In the genomic region with DNA sequence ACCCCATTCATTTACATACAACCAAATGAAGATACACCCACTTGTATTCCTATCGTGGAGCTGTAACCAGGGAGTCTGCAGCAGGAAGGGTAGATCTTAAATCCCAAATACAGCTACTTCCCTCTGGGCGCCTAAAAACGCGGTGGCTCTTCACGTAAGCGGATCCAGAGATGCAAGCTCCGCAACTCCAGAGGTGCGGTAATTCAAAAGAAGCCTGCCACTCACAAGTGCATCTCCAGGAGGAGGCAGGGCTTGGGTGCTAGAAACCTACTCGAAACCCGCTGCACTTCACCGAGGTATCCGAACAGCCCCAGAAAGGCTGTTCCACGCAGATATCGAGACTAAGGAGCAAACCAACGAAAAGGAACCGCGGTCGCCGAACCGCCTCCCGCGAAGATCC, we compare ENCODE assay signal across 8 mouse cellular contexts. TPM values are rescaled to one million over a fixed set of nuclear protein-coding genes. Genes with fewer than 3 reads are reported as not detected.
A peak's percentile ranks its signal among the peaks of the same experiment; 100 is the strongest.
DNase-seq lines count a peak whose midpoint lies in the region; ATAC-seq and TF ChIP-seq lines count a peak whose summit lies in the region.

No protein-coding gene starts in this region.

- no peak for TF ChIP-seq POLR2A in liver, adult 2 months (IDR thresholded peaks at IDR 0.05; ENCODE audit: extremely low read depth, insufficient read depth, low read length)

- H3K4me1 ChIP-seq in liver, adult 2 months (ENCODE audit: control insufficient read depth, insufficient read depth, low read length), result peaks cover 5% of the 10 kb centered on the region
- H3K4me1 ChIP-seq in embryonic facial prominence, embryonic 12.5 days, result no peaks in the 10 kb centered on the region
- H3K4me1 ChIP-seq in intestine, postnatal 0 days (replicated peaks; ENCODE audit: control insufficient read depth, insufficient read depth, low read length), result no peaks in the 10 kb centered on the region
- H3K4me1 ChIP-seq in neural tube, embryonic 14.5 days (ENCODE audit: control insufficient read depth, insufficient read depth, low read length), result no peaks in the 10 kb centered on the region

- H3K4me2 ChIP-seq in embryonic facial prominence, embryonic 12.5 days (replicated peaks), result peak overlapping the region; percentile 68
- peak overlapping the region; percentile 77 for H3K4me2 ChIP-seq in intestine, postnatal 0 days (replicated peaks; ENCODE audit: low read depth)
- peak overlapping the region; percentile 54 for H3K4me2 ChIP-seq in neural tube, embryonic 14.5 days (ENCODE audit: low read depth, low read length)

- H3K9me3 ChIP-seq in embryonic facial prominence, embryonic 12.5 days, result no peaks in the 10 kb centered on the region
- no peaks in the 10 kb centered on the region for H3K9me3 ChIP-seq in intestine, postnatal 0 days (ENCODE audit: control insufficient read depth)
- H3K9me3 ChIP-seq in neural tube, embryonic 14.5 days (ENCODE audit: control insufficient read depth, low read length), result no peaks in the 10 kb centered on the region

- H3K79me2 ChIP-seq in liver, adult 2 months (ENCODE audit: control insufficient read depth, insufficient read depth, low read length), result no peaks in the 10 kb centered on the region

- H3K4me3 ChIP-seq in liver, adult 2 months (ENCODE audit: insufficient read depth, low read depth, low read length), result peak overlapping the region; percentile 58
- peak overlapping the region; percentile 67 for H3K4me3 ChIP-seq in embryonic facial prominence, embryonic 12.5 days
- H3K4me3 ChIP-seq in intestine, postnatal 0 days (ENCODE audit: low read depth, low read length), result peak overlapping the region; percentile 60
- peak overlapping the region; percentile 61 for H3K4me3 ChIP-seq in neural tube, embryonic 14.5 days (ENCODE audit: low read depth, low read length)

- H3K27me3 ChIP-seq in liver, adult 2 months (ENCODE audit: control insufficient read depth, insufficient read depth, low read length), result no peaks in the 10 kb centered on the region
- no peaks in the 10 kb centered on the region for H3K27me3 ChIP-seq in embryonic facial prominence, embryonic 12.5 days
- H3K27me3 ChIP-seq in intestine, postnatal 0 days (replicated peaks; ENCODE audit: control insufficient read depth, insufficient read depth, low read length), result no peaks in the 10 kb centered on the region
- H3K27me3 ChIP-seq in neural tube, embryonic 14.5 days (ENCODE audit: control insufficient read depth, insufficient read depth, low read length), result no peaks in the 10 kb centered on the region

- peak overlapping the region; percentile 63 for H3K9ac ChIP-seq in liver, adult 2 months (ENCODE audit: low read depth, low read length)
- H3K9ac ChIP-seq in embryonic facial prominence, embryonic 12.5 days, result peak overlapping the region; percentile 48
- peak overlapping the region; percentile 52 for H3K9ac ChIP-seq in intestine, postnatal 0 days (ENCODE audit: low read depth, low read length)
- peak overlapping the region; percentile 90 for H3K9ac ChIP-seq in neural tube, embryonic 14.5 days (replicated peaks; ENCODE audit: low read depth, low read length)

- under 1% methylated on average over 22 of the region's 22 CpGs for WGBS in liver, adult 2 months
- under 1% methylated on average over 22 of the region's 22 CpGs for WGBS in embryonic facial prominence, embryonic 12.5 days
- WGBS in intestine, postnatal 0 days, result under 1% methylated on average over 22 of the region's 22 CpGs
- WGBS in neural tube, embryonic 14.5 days, result under 1% methylated on average over 22 of the region's 22 CpGs

- H3K27ac ChIP-seq in liver, adult 2 months (replicated peaks; ENCODE audit: insufficient read depth, low read depth, low read length), result no peak overlapping the region
- H3K27ac ChIP-seq in embryonic facial prominence, embryonic 12.5 days, result peak overlapping the region; percentile 57; the same call in 1 of the 2 replicates
- no peak overlapping the region; the same call in 1 of the 2 replicates for H3K27ac ChIP-seq in intestine, postnatal 0 days (ENCODE audit: low read depth, low read length)
- peak overlapping the region; percentile 98; the same call in 1 of the 2 replicates for H3K27ac ChIP-seq in neural tube, embryonic 14.5 days (ENCODE audit: low read depth, low read length)

- no peak for DNase-seq in liver, adult 2 months (ENCODE audit: extremely low read depth, low read depth, low spot score)
- no peak for DNase-seq in liver
- DNase-seq in thymus, postnatal 0 days (ENCODE audit: low spot score), result no peak
- DNase-seq in yolk sac, embryonic 10.5 days (ENCODE audit: low spot score), result no peak
- DNase-seq in left cerebral cortex, adult 9 months (ENCODE audit: low spot score in 2 of 2), result no peak

- ATAC-seq in embryonic facial prominence, embryonic 12.5 days (ENCODE audit: insufficient number of reproducible peaks, insufficient read depth, low FRiP score, low TSS enrichment), result peak; percentile 58; the same call in 1 of the 2 replicates
- peak; percentile 34 for ATAC-seq in intestine, postnatal 0 days
- ATAC-seq in neural tube, embryonic 14.5 days (ENCODE audit: low read depth), result peak; percentile 82

- no peak for TF ChIP-seq CTCF in liver, adult 2 months (IDR thresholded peaks at IDR 0.05; ENCODE audit: low read depth, low read length)
- no peak for TF ChIP-seq CTCF in intestine, postnatal 0 days (IDR thresholded peaks at IDR 0.05; ENCODE audit: low read depth)

- no peaks in the 10 kb centered on the region for H3K36me3 ChIP-seq in liver, adult 2 months (ENCODE audit: control insufficient read depth, insufficient read depth, low read length)
- H3K36me3 ChIP-seq in embryonic facial prominence, embryonic 12.5 days, result no peaks in the 10 kb centered on the region
- H3K36me3 ChIP-seq in intestine, postnatal 0 days (ENCODE audit: control insufficient read depth, insufficient read depth), result no peaks in the 10 kb centered on the region
- no peaks in the 10 kb centered on the region for H3K36me3 ChIP-seq in neural tube, embryonic 14.5 days (ENCODE audit: control insufficient read depth, insufficient read depth, low read length)

RNA-seq across cellular contexts. Expression of a gene that starts 0.3 kb away (rescaled TPM):
- total RNA-seq in liver, adult 2 months (2014; rRNA removed), result 0.83 and 0.87 TPM in 2 replicates
- 0.37 and 0.40 TPM in 2 replicates for polyA plus RNA-seq in liver, adult 2 months (2012; rRNA removed)
- 3.2 and 3.3 TPM in 2 replicates for polyA plus RNA-seq in embryonic facial prominence, embryonic 12.5 days (2016; fragmentation: Nextera tagmentation; extraction: Ambion mirVana)
- polyA plus RNA-seq in intestine, postnatal 0 days (2015; fragmentation: Nextera tagmentation; extraction: Ambion mirVana), result 2.1 and 2.3 TPM in 2 replicates
- polyA plus RNA-seq in neural tube, embryonic 14.5 days (2014; fragmentation: Nextera tagmentation; extraction: Ambion mirVana), result 3.1 and 3.2 TPM in 2 replicates
- polyA plus RNA-seq in thymus, postnatal 0 days (2015; fragmentation: Nextera tagmentation; extraction: Ambion mirVana), result 0.86 and 0.90 TPM in 2 replicates

RNA-seq across cellular contexts. Expression of a gene that starts 36.0 kb away (rescaled TPM):
- 160 and 167 TPM in 2 replicates for total RNA-seq in liver, adult 2 months (2014; rRNA removed)
- 63.4 and 71.6 TPM in 2 replicates for polyA plus RNA-seq in liver, adult 2 months (2012; rRNA removed)
- polyA plus RNA-seq in embryonic facial prominence, embryonic 12.5 days (2016; fragmentation: Nextera tagmentation; extraction: Ambion mirVana), result 83.8 and 89.1 TPM in 2 replicates
- polyA plus RNA-seq in intestine, postnatal 0 days (2015; fragmentation: Nextera tagmentation; extraction: Ambion mirVana), result 68.9 and 70.0 TPM in 2 replicates
- 76.5 and 82.1 TPM in 2 replicates for polyA plus RNA-seq in neural tube, embryonic 14.5 days (2014; fragmentation: Nextera tagmentation; extraction: Ambion mirVana)
- polyA plus RNA-seq in thymus, postnatal 0 days (2015; fragmentation: Nextera tagmentation; extraction: Ambion mirVana), result 68.0 and 71.5 TPM in 2 replicates

RNA-seq across cellular contexts. Expression of a gene that starts 55.3 kb away (rescaled TPM):
- 9.3 and 10.5 TPM in 2 replicates for total RNA-seq in liver, adult 2 months (2014; rRNA removed)
- 14.6 and 28.3 TPM in 2 replicates for polyA plus RNA-seq in liver, adult 2 months (2012; rRNA removed)
- 58.2 and 58.4 TPM in 2 replicates for polyA plus RNA-seq in embryonic facial prominence, embryonic 12.5 days (2016; fragmentation: Nextera tagmentation; extraction: Ambion mirVana)
- 15.0 and 15.6 TPM in 2 replicates for polyA plus RNA-seq in intestine, postnatal 0 days (2015; fragmentation: Nextera tagmentation; extraction: Ambion mirVana)
- 51.1 and 57.2 TPM in 2 replicates for polyA plus RNA-seq in neural tube, embryonic 14.5 days (2014; fragmentation: Nextera tagmentation; extraction: Ambion mirVana)
- 34.4 and 36.3 TPM in 2 replicates for polyA plus RNA-seq in thymus, postnatal 0 days (2015; fragmentation: Nextera tagmentation; extraction: Ambion mirVana)

RNA-seq across cellular contexts. Expression of a gene that starts 55.5 kb away (rescaled TPM):
- total RNA-seq in liver, adult 2 months (2014; rRNA removed), result under 0.01 and 0.07 TPM in 2 replicates
- 0.04 TPM in 1 of 2 replicates, not detected in the other for polyA plus RNA-seq in liver, adult 2 months (2012; rRNA removed)
- 0.09 and 0.10 TPM in 2 replicates for polyA plus RNA-seq in embryonic facial prominence, embryonic 12.5 days (2016; fragmentation: Nextera tagmentation; extraction: Ambion mirVana)
- 0.07 and 0.08 TPM in 2 replicates for polyA plus RNA-seq in intestine, postnatal 0 days (2015; fragmentation: Nextera tagmentation; extraction: Ambion mirVana)
- polyA plus RNA-seq in neural tube, embryonic 14.5 days (2014; fragmentation: Nextera tagmentation; extraction: Ambion mirVana), result 0.21 and 0.35 TPM in 2 replicates
- polyA plus RNA-seq in thymus, postnatal 0 days (2015; fragmentation: Nextera tagmentation; extraction: Ambion mirVana), result 0.13 and 0.23 TPM in 2 replicates

Comparison
In these comparisons a context has a peak if more than half of its experiments do, and no peak if none do; other contexts are left out.
1. H3K27ac ChIP-seq: peak in embryonic facial prominence, embryonic 12.5 days (single experiment) and neural tube, embryonic 14.5 days (single experiment); none in liver, adult 2 months (single experiment) and intestine, postnatal 0 days (single experiment).
2. Peak in every context shown above with its lines, with median percentiles within 50 percentile points of each other: H3K4me3 ChIP-seq, H3K9ac ChIP-seq, ATAC-seq and H3K4me2 ChIP-seq.